Mouse (Mus musculus): ENCODE data around the gene Utp14a. TPM values are rescaled to one million over a fixed set of nuclear protein-coding genes. Genes with fewer than 3 reads are reported as not detected.
A peak's percentile ranks its signal among the peaks of the same experiment; 100 is the strongest.

Gene Utp14a
- total RNA-seq, 4 experiments from 2014 or later = 14.9 to 16.8 (median 15.5) TPM

DNA sequence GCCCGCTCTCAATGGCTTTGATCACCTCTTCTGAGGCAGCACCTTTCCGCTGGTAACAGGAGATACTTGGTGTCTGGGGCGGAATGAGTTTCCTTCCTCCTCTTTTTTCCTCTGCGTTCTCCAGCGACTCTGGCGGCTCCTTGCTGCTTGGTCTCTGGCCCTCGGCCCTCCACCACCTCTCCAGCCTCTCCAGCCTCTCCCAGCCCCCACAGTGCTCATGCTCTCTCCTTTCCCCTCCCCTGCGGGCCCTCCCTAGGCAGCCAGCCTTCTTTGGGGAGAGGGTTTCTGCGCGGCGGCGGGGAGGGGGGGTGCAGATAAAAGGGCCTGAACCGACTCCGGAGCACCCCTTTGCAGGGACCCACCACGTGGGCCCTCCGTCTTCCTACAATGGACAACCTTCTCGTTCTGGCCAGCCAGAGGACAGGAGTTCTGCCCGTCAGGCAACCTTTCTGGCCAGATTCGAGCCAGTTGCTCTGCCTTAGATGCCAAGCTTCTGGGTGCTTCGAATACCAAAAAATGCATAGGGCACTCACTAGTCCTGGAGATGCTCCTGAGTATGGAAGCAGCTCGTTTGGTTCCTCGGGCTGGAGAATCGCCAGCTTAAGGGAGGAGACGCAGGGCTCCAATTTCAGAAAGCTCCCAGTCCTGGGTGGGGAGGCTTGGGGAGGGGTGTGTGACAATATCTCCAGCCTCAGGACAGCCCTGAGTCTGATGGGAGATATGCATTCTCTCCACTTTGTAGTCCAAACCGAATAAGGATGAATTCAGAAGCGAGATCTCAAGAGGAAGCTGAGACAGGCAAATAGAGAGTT, 54.2 kb downstream of the Utp14a start:
- DNase-seq (ENCODE audit: low spot score in 2 of 2) = no peak

DNA sequence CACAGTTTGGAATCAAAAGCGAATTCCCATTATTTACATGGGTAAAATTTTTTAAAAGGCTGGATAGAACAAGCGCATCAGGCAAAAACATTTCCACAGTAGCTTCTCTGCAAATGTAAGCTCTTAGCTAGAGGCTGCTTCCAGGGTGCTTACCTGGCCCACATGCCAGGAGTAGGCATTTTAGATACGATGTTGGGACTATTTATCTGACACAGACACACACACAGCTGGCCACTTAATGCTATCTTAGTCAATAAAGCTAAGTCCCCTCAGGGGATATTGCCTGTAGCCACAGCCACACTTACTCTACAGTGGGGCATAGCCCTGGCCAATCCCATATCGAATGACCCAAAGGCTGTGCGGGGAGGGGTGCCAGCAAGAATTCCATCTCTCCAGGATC, 55.1 kb downstream of the Utp14a start:
- no peak for DNase-seq (ENCODE audit: low spot score in 2 of 2)

DNA sequence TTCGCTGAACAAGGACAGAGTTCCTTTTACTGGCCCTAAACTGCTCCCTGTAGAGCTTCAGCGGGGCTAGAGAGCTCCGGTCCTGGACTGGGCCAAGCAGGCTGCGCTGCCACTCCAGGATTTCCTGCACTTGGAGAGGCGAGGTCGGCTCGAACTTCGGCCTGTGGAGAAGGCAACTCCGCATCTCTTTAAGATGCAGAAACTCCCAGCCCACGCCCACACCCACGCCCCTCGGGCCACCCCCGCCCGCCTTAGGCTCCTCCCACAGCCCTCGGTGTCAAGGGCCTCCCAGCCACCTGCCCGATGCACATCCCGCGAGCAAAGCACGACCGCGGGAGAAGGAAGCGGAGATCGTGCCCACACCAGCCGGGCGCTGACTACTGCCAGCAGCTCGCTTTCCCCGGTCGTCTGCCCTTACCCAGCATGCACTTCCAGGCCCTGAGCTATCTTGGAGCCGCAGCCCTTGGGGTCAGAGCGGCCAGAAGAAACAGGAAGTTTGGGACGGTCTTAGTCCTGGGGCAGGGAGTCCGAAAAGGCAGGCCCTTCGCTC, 57.9 kb downstream of the Utp14a start:
- peak; percentile 14 to 24 for DNase-seq (ENCODE audit: low spot score in 2 of 2)

DNA sequence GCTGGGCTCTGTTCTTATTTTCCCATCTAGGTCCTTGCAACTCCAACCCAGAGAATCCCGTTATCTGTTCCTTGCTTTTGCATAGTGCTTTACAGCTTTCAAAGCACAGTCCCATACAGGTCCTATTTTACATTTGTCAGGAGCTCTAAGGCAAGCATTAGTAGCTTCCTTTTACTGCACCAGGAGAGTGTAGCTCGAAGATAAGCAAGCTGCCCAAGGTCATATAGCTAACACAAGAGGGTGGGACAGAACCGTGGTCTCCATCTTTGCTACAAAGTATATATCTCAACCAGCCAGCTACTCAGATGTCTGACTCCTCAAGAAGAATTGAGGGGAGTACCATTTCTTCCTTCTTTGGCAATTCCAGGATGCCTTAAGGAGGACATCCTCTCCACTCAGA, 60.8 kb downstream of the Utp14a start:
- no peak for DNase-seq (ENCODE audit: low spot score in 2 of 2)

DNA sequence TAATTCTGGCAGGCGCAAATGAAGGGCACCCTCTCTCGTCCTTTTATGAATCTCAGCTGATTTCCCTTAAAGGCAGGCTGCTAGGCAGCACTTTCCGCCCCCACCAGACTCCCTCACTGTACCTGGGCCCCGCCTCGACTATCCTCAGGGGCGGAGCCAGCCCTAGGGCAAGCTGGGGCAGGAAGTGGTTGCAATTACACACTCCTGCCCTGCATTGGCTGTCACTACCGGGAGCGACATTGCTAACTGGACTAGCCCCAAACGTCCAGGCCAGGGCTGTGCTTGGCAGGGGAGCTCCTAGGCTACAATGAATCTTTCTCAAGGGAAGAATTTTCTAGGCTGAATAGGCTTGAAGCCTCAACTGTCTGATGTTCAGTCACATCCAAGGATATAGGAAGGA, 61.5 kb downstream of the Utp14a start:
- no peak for DNase-seq (ENCODE audit: low spot score in 2 of 2)

Other genes with a start within 250 kb of the Utp14a start
- gene Apln, start 222.0 kb upstream of the Utp14a start, total RNA-seq (2022) = 10 to 100 TPM; 13.1 to 23.6 (median 17.0) TPM
- 1 to 10 TPM in 1 of 4 experiments, under 1 TPM in 3; 0.09 to 1.1 (median 0.57) TPM for gene Xpnpep2, start 148.1 kb upstream of the Utp14a start, total RNA-seq (2022)
- gene Sash3, start 110.4 kb upstream of the Utp14a start, total RNA-seq (2022) = 1 to 10 TPM; 1.4 to 2.5 (median 1.9) TPM
- gene Zdhhc9, start 48.0 kb upstream of the Utp14a start, total RNA-seq (2022) = 10 to 100 TPM; 45.9 to 53.5 (median 52.4) TPM
- 10 to 100 TPM; 19.9 to 24.8 (median 22.8) TPM for gene Bcorl1, start 84.5 kb downstream of the Utp14a start, total RNA-seq (2022)
- 1 to 10 TPM; 1.0 to 2.8 (median 1.7) TPM for gene Elf4, start 206.3 kb downstream of the Utp14a start, total RNA-seq (2022)